Mouse (Mus musculus) small intestine, adult 2 months (tissue): Measurements from ENCODE around the gene Stab2. TPM values are rescaled to one million over a fixed set of nuclear protein-coding genes. Genes with fewer than 3 reads are reported as not detected.

ENCODE experiments used
- H3K27ac ChIP-seq: fragments of 200-500 bp; 2 replicates; pipeline ENCODE4 v1.5.1; 2012; ENCODE audit warnings: low read depth, low read length, control low read depth, inconsistent platforms; ENCODE audit not compliant: insufficient read depth
- H3K27me3 ChIP-seq: fragments of 200-500 bp; 2 replicates; pipeline ENCODE4 v1.6.1; 2012; ENCODE audit warnings: mild to moderate bottlenecking, moderate library complexity, low read length, inconsistent platforms; ENCODE audit not compliant: control insufficient read depth, insufficient read depth
- H3K36me3 ChIP-seq: fragments of 200-500 bp; 2 replicates; pipeline ENCODE4 v1.6.1; 2012; ENCODE audit warnings: mild to moderate bottlenecking, low read length, control low read depth, inconsistent platforms; ENCODE audit not compliant: control insufficient read depth, insufficient read depth
- H3K4me1 ChIP-seq: fragments of 200-500 bp; 2 replicates; pipeline ENCODE4 v1.6.1; 2012; ENCODE audit warnings: low read length, inconsistent platforms, mixed read lengths; ENCODE audit not compliant: control insufficient read depth, insufficient read depth, insufficient read length
- H3K4me3 ChIP-seq: fragments of 200-500 bp; 2 replicates; pipeline ENCODE4 v1.5.1; 2012; ENCODE audit warnings: low read depth, mild to moderate bottlenecking, control low read depth, inconsistent platforms, low read length, moderate library complexity
- CTCF ChIP-seq: fragments of 200-500 bp; IDR thresholded peaks from 2 replicates; pipeline ENCODE4 v1.5.1; 2012; ENCODE audit warnings: low read depth, mild to moderate bottlenecking, control low read depth, inconsistent platforms, low read length, moderate library complexity, mixed read lengths; ENCODE audit not compliant: insufficient replicate concordance, insufficient read length; ENCODE audit errors: extremely low read depth
- POLR2A ChIP-seq: fragments of 200-500 bp; IDR thresholded peaks from 2 replicates; pipeline ENCODE4 v1.6.1; 2012; ENCODE audit warnings: low read depth, mild to moderate bottlenecking, control low read depth, inconsistent platforms, low read length, moderate library complexity
- WGBS: fragments of 180-500 bp; shearing (Covaris S2); methylation state at CpG from one replicate; pipeline ENCODE4 v1.1.7; 2018; 5-methylcytosine and 5-hydroxymethylcytosine counted together
- polyA plus RNA-seq: library from polyadenylated mRNA; depleted of rRNA; stranded (reverse); fragments of >200 nt; gene quantifications from 2 replicates; pipeline ENCODE4 v1.2.3, GENCODE M21; 2012

The Stab2 gene
- polyA plus RNA-seq, 1 experiment, result 0.87 TPM

DNA sequence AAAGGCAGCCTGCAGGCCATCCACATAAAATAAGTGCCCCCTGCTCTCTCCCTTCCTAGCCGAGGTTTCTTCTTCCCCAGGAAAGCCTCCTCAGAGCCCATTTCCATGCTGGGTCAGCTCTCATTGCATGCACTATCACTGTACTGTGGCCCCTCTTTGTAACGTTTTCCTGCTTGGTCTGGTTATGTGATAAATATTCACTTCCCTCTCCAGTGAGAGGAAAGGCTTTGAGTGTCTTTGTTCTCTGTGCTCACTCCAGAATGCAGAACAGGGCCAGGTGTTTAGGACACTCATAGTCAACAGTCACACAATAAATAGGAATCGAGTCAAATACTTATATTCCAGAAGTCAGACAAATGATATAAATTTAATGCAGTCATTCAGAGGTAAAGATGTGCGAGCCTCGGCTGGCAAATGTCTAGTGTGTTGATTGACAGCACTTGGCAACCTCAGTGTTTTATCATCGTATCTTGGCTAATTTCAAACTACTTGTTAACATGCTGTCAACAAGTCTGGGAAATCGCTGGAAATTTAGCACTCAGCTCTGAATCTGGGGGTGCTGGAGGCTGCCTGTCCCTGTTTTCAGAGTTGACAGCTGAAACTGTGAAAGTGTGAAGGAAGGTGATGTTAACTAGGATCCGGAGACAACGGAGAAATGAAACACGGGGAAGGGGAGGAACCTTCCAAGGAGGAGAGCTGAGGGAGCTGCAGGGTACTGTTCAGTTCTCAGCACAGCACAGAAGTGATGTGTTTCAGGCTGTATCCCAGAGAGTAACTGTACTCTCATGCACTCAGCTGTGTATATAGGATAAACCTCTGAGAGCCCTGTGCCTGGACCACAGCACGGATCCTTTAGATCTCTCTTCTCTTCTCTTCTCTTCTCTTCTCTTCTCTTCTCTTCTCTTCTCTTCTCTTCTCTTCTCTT is 46.0 kb downstream of the Stab2 start:
- WGBS, result 58% methylated on average over 11 of the region's 11 CpGs
- no peak overlapping the region for H3K27ac ChIP-seq
- H3K36me3 ChIP-seq, result no peaks in the 10 kb centered on the region
- no peaks in the 10 kb centered on the region for H3K27me3 ChIP-seq
- no peaks in the 10 kb centered on the region for H3K4me1 ChIP-seq
- no peak for TF ChIP-seq POLR2A
- TF ChIP-seq CTCF, result no peak
- H3K4me3 ChIP-seq, result no peak overlapping the region

DNA sequence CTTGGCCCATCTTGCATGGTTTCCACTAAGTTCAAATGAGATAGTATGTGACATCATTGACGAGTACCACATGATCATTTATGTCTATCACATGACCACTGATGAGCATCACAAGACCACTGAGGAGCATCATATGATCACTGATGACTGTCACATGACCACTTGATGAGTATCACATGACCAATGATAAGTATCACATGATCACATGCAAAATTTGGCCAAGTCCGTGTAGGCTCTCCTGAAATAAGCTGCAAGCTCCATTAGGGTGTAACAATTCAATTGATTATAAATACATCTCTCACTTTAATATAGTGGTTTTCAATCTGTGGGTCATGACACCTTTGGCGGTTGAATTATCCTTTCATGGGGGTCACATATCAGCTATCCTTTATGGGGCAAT is 52.5 kb downstream of the Stab2 start:
- H3K36me3 ChIP-seq, result no peaks in the 10 kb centered on the region
- H3K4me1 ChIP-seq, result no peaks in the 10 kb centered on the region
- H3K4me3 ChIP-seq, result no peak overlapping the region
- WGBS, result 91% methylated on average over 3 of the region's 3 CpGs
- H3K27ac ChIP-seq, result no peak overlapping the region
- no peaks in the 10 kb centered on the region for H3K27me3 ChIP-seq
- TF ChIP-seq POLR2A, result no peak
- TF ChIP-seq CTCF, result no peak

DNA sequence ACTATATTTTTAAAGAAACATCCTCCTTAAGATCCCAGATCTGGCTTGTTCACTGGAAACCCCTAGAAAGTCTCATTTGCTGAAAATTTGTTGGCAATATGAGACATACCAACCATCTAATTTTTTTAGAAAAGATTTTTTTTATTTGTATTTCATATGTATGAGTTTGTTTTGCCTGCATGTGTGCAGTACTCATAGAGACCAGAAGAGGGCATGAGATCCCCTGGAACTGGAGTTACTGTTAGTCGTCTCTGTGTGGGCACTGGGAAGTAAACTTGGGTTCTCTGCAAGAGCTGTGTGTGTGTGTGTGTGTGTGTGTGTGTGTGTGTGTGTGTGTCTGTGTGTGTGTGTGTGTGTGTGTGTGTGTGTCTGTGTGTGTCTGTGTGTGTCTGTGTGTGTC is 55.1 kb downstream of the Stab2 start:
- H3K36me3 ChIP-seq, result no peaks in the 10 kb centered on the region
- 71% methylated on average over 1 of the region's 1 CpGs for WGBS

DNA sequence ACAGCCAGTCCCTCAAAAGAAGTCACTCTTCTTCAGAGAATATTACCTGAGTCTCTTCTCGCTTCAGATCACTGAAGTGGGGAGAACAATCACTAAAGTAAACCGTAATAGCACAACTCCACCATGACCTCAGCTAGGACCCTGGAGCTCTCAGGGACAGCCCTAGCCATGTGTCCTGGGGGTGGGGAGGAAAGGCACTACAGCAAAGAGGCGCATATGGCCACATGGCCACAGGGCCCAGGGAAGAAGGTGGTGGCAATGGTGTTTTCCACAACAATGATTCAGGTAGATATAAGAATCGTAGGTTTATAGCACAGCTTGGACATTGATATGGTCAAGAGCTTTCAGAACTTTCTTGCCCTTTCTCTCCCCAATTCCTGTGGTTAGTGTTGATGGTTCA is 57.0 kb downstream of the Stab2 start:
- Histone ChIP-seq H3K27ac (no peak overlapping the region), H3K27me3 (no peaks in the 10 kb centered on the region), H3K4me1 (no peaks in the 10 kb centered on the region), H3K4me3 (no peak overlapping the region), H3K36me3 (no peaks in the 10 kb centered on the region)
- WGBS, result 88% methylated on average over 4 of the region's 4 CpGs
- no peak for TF ChIP-seq CTCF
- no peak for TF ChIP-seq POLR2A

More for the DNA sequence above, 55.1 kb downstream of the Stab2 start:
- Histone ChIP-seq H3K27ac (no peak overlapping the region), H3K4me1 (no peaks in the 10 kb centered on the region), H3K4me3 (no peak overlapping the region), H3K27me3 (no peaks in the 10 kb centered on the region)
- TF ChIP-seq CTCF (no peak), POLR2A (no peak)

DNA sequence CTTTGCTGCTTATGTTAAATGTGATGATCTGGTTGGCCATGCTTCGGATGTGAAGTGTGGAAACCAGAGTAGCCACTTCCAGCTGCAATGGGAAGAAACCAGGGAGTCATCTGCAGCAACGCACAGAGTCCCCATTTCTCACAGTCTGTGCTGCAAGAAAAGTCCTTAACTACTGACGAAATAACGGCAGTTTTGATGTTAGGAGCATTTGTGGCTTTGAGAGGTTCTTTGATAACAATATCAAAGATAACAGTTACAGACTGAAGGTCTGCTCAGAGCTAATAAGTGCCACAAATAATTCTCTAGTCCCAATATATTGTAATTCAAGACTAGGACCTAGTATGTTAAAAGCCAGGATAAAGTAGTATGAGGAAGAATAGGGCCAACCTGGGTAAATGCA is 57.9 kb downstream of the Stab2 start:
- 65% methylated on average over 4 of the region's 4 CpGs for WGBS
- Histone ChIP-seq H3K36me3 (no peaks in the 10 kb centered on the region), H3K27ac (no peak overlapping the region), H3K4me3 (no peak overlapping the region), H3K4me1 (no peaks in the 10 kb centered on the region), H3K27me3 (no peaks in the 10 kb centered on the region)
- TF ChIP-seq POLR2A (no peak), CTCF (no peak)

DNA sequence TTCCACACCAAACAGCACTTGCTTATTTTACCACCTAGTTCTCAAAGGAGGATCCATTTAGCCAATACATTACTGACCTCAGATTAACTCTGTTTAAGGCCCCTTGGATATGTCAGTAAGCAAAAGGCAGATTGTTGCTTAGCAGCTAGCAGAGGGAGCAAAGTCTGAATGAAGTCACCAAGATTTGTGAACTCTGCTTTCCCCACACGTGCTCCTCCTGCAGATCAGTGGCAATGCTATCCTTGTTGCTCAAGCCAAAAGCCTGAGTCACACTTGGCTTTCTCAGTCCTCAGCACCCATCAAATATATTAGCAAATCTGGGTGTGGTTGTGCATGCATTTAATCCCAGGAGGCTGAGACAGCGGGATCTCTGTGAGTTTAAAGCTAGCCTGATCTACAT is 60.3 kb downstream of the Stab2 start:
- Histone ChIP-seq H3K36me3 (no peaks in the 10 kb centered on the region), H3K4me1 (no peaks in the 10 kb centered on the region), H3K27me3 (no peaks in the 10 kb centered on the region), H3K27ac (no peak overlapping the region), H3K4me3 (no peak overlapping the region)
- TF ChIP-seq CTCF, result no peak
- TF ChIP-seq POLR2A, result no peak
- WGBS, result 32% methylated on average over 2 of the region's 2 CpGs

DNA sequence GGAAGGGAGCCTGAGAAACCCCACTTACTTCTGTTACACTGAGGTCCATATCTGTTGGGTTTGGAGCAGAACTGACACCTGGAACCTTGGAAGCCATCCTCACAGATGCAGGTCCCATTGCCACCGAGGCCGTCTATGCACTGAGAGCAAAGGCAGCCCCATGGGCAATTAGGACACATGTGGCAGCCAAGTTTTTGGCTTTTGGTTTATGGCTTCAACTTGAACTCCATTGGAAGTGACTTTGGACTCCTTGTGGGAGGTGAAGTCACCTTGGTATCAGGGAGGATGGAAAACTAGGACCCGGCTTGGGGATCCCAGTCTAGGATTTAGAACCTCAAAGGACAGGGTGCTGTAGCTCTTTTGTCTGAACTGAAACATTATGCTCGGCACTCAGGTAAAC is 67.2 kb downstream of the Stab2 start:
- Histone ChIP-seq H3K27ac (no peak overlapping the region), H3K27me3 (no peaks in the 10 kb centered on the region), H3K36me3 (no peaks in the 10 kb centered on the region), H3K4me1 (no peaks in the 10 kb centered on the region), H3K4me3 (no peak overlapping the region)
- WGBS, result 86% methylated on average over 4 of the region's 4 CpGs
- TF ChIP-seq POLR2A, result no peak
- TF ChIP-seq CTCF, result no peak
